Mouse (Mus musculus) c-Kit-negative CD71-positive TER-119-positive erythroid progenitor cells, embryonic 14.5 days (primary cell): ENCODE results near the gene Plpp3.

ENCODE experiments used
- DNase-seq: peaks from one replicate; pipeline ENCODE4 v3.0.0-alpha.2; 2013; ENCODE audit warnings: low read depth, low spot score

Gene Plpp3

GRCm38 (mm10) chr4:105157276-105158168 lies at the start of gene Plpp3:
Gene Plpp3 (plus strand): TSS chr4:105157347.
- DNase-seq: no peak

GRCm38 (mm10) chr4:105107943-105108640 lies 49.1 kb upstream of the Plpp3 start:
- no peak for DNase-seq

- no peak for DNase-seq
Measured at GRCm38 (mm10) chr4:105108641-105109198, 48.4 kb upstream of the Plpp3 start.

- no peak for DNase-seq
Measured at GRCm38 (mm10) chr4:105109199-105109989, 47.8 kb upstream of the Plpp3 start, which contains the start of gene Prkaa2. Gene Prkaa2 (minus strand): TSS chr4:105109890.

- no peak for DNase-seq
Measured at GRCm38 (mm10) chr4:105109990-105110683, 47.0 kb upstream of the Plpp3 start.

- no peak for DNase-seq
Measured at GRCm38 (mm10) chr4:105110684-105111035, 46.5 kb upstream of the Plpp3 start.

GRCm38 (mm10) chr4:105111770-105112169 lies 45.4 kb upstream of the Plpp3 start:
- DNase-seq: no peak

- DNase-seq: no peak
Measured at GRCm38 (mm10) chr4:105113042-105113441, 44.1 kb upstream of the Plpp3 start.

- DNase-seq: no peak
Measured at GRCm38 (mm10) chr4:105113468-105113867, 43.7 kb upstream of the Plpp3 start.

GRCm38 (mm10) chr4:105121081-105121480 lies 36.1 kb upstream of the Plpp3 start:
- DNase-seq: no peak

- DNase-seq: no peak
Measured at GRCm38 (mm10) chr4:105122429-105122828, 34.7 kb upstream of the Plpp3 start.

- DNase-seq: no peak
Measured at GRCm38 (mm10) chr4:105129212-105129611, 27.9 kb upstream of the Plpp3 start.

- no peak for DNase-seq
Measured at GRCm38 (mm10) chr4:105131756-105132314, 25.3 kb upstream of the Plpp3 start.

GRCm38 (mm10) chr4:105133350-105134050 lies 23.6 kb upstream of the Plpp3 start:
- DNase-seq: no peak

GRCm38 (mm10) chr4:105149492-105149891 lies 7.7 kb upstream of the Plpp3 start:
- DNase-seq: no peak

GRCm38 (mm10) chr4:105151911-105152690 lies 5.0 kb upstream of the Plpp3 start:
- DNase-seq: no peak

- DNase-seq: no peak
Measured at GRCm38 (mm10) chr4:105153227-105153626, 3.9 kb upstream of the Plpp3 start.

- no peak for DNase-seq
Measured at GRCm38 (mm10) chr4:105156281-105156680, 866 bp upstream of the Plpp3 start.

GRCm38 (mm10) chr4:105156955-105157275 lies 232 bp upstream of the Plpp3 start:
- no peak for DNase-seq
